Mouse (Mus musculus): Measurements from ENCODE around the gene Letm1. TPM values are rescaled to one million over a fixed set of nuclear protein-coding genes. Genes with fewer than 3 reads are reported as not detected.

Gene Letm1
- polyA plus RNA-seq, 1 experiment from 2014 or later: 37.5 TPM

GRCm38 (mm10) chr5:33720852-33721490 is 61.6 kb downstream of the Letm1 start:
- Histone ChIP-seq H3K9me3 (ENCODE audit: control insufficient read depth, low read length) (no peaks in the 10 kb centered on the region), H3K27me3 (replicated peaks; ENCODE audit: control insufficient read depth, insufficient read depth, low read length) (0 out of 2 replicates have a peak, but pooled peaks cover 5% of the 10 kb centered on the region), H3K4me3 (ENCODE audit: low read length) (peak overlapping the region; percentile 61), H3K9ac (ENCODE audit: low read depth, low read length) (peak overlapping the region; percentile 85), H3K36me3 (ENCODE audit: control insufficient read depth, insufficient read depth, low read length) (no peaks in the 10 kb centered on the region), H3K27ac (ENCODE audit: low read length) (peak overlapping the region; percentile 51), H3K4me1 (ENCODE audit: control insufficient read depth, insufficient read depth, low read length) (peaks cover 37% of the 10 kb centered on the region), H3K4me2 (ENCODE audit: low read depth, low read length) (peak overlapping the region; percentile 99)
- WGBS: 8% methylated on average over 8 of the region's 8 CpGs
- ATAC-seq: no peak

DNA sequence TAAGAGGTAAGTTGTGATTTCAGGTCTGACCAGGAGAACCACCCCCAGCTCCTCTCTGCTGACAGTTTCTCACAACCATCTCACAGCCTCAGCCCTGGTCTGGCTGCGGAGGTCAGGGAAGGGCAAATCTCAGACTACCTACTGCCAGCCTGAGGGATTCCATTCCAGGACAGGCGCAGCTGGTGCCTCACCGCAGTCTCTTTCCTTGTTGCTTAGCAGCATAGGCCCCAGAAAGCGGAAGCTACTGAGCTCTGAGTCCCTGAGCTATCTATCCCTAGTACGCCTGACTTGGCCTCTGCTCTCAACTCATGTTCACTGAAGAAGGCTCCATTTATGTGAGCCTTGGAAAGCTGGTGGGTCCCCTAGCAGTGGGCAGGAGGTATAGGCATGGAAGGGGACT is 64.2 kb downstream of the Letm1 start:
- Histone ChIP-seq H3K9me3 (ENCODE audit: control insufficient read depth, low read length) (no peaks in the 10 kb centered on the region), H3K36me3 (ENCODE audit: control insufficient read depth, insufficient read depth, low read length) (no peaks in the 10 kb centered on the region), H3K27ac (ENCODE audit: low read length) (no peak overlapping the region), H3K27me3 (replicated peaks; ENCODE audit: control insufficient read depth, insufficient read depth, low read length) (no peaks in the 10 kb centered on the region), H3K4me1 (ENCODE audit: control insufficient read depth, insufficient read depth, low read length) (peaks cover 22% of the 10 kb centered on the region), H3K4me2 (ENCODE audit: low read depth, low read length) (no peak overlapping the region), H3K4me3 (ENCODE audit: low read length) (no peak overlapping the region), H3K9ac (ENCODE audit: low read depth, low read length) (no peak overlapping the region)
- ATAC-seq: no peak
- 77% methylated on average over 5 of the region's 5 CpGs for WGBS

- H3K9ac ChIP-seq (ENCODE audit: low read depth, low read length): no peak overlapping the region
- peak; percentile 38 for ATAC-seq
- no peak overlapping the region for H3K4me2 ChIP-seq (ENCODE audit: low read depth, low read length)
- no peak overlapping the region for H3K27ac ChIP-seq (ENCODE audit: low read length)
- WGBS: 73% methylated on average over 6 of the region's 6 CpGs
- H3K27me3 ChIP-seq (replicated peaks; ENCODE audit: control insufficient read depth, insufficient read depth, low read length): no peaks in the 10 kb centered on the region
- H3K4me3 ChIP-seq (ENCODE audit: low read length): no peak overlapping the region
- H3K4me1 ChIP-seq (ENCODE audit: control insufficient read depth, insufficient read depth, low read length): peaks cover 15% of the 10 kb centered on the region
- H3K36me3 ChIP-seq (ENCODE audit: control insufficient read depth, insufficient read depth, low read length): no peaks in the 10 kb centered on the region
- no peaks in the 10 kb centered on the region for H3K9me3 ChIP-seq (ENCODE audit: control insufficient read depth, low read length)
Observed at GRCm38 (mm10) chr5:33716467-33716866, 66.2 kb downstream of the Letm1 start.

DNA sequence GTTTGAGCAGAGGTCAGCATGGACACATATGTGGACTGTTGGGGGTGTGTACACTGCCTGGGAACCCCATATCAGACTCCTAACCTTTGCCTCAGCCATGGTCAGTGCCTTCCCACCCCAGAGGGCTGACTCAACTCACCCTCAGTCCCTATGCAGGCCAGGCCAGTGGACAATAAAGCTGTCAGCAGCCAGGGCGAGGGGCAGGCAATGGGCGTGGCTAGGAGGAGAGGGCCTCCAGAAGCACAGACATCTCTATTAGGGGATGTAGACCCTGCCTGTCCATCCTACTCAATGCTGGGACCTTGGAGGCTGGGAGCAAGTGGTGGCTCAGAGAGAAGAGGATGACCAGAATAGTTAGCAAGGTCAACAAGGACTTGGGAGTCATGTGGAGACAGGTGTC is 67.4 kb downstream of the Letm1 start:
- Histone ChIP-seq H3K9ac (ENCODE audit: low read depth, low read length) (no peak overlapping the region), H3K4me2 (ENCODE audit: low read depth, low read length) (no peak overlapping the region), H3K27ac (ENCODE audit: low read length) (no peak overlapping the region), H3K36me3 (ENCODE audit: control insufficient read depth, insufficient read depth, low read length) (no peaks in the 10 kb centered on the region), H3K27me3 (replicated peaks; ENCODE audit: control insufficient read depth, insufficient read depth, low read length) (no peaks in the 10 kb centered on the region), H3K4me3 (ENCODE audit: low read length) (no peak overlapping the region), H3K4me1 (ENCODE audit: control insufficient read depth, insufficient read depth, low read length) (peaks cover 2% of the 10 kb centered on the region; the same call in 1 of the 2 replicates), H3K9me3 (ENCODE audit: control insufficient read depth, low read length) (no peaks in the 10 kb centered on the region)
- ATAC-seq: no peak
- WGBS: 41% methylated on average over 2 of the region's 2 CpGs

DNA sequence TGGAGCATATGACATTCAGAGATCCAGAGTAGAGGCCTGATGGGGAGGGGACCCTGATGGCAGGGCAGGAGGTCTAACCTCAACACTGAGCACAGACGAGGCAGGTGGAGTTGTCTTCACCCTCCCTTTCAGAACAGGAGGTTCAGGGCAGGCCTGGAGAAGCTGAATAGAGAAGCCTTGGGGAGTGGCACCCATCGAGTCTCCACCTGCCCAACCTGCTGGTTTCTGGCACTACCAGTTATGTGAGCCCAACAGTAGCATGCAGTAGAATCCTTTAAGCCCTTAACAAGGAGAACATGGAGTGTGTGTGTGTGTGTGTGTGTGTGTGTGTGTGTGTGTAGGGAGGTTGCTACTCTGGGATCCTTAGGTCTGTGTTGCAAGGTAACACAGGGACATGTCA is 70.1 kb downstream of the Letm1 start:
- Histone ChIP-seq H3K4me2 (ENCODE audit: low read depth, low read length) (no peak overlapping the region), H3K36me3 (ENCODE audit: control insufficient read depth, insufficient read depth, low read length) (no peaks in the 10 kb centered on the region), H3K27ac (ENCODE audit: low read length) (no peak overlapping the region), H3K4me1 (ENCODE audit: control insufficient read depth, insufficient read depth, low read length) (peaks cover under 1% of the 10 kb centered on the region; the same call in 1 of the 2 replicates), H3K4me3 (ENCODE audit: low read length) (no peak overlapping the region), H3K9me3 (ENCODE audit: control insufficient read depth, low read length) (no peaks in the 10 kb centered on the region), H3K9ac (ENCODE audit: low read depth, low read length) (no peak overlapping the region), H3K27me3 (replicated peaks; ENCODE audit: control insufficient read depth, insufficient read depth, low read length) (no peaks in the 10 kb centered on the region)
- ATAC-seq: no peak
- WGBS: 69% methylated on average over 2 of the region's 2 CpGs

DNA sequence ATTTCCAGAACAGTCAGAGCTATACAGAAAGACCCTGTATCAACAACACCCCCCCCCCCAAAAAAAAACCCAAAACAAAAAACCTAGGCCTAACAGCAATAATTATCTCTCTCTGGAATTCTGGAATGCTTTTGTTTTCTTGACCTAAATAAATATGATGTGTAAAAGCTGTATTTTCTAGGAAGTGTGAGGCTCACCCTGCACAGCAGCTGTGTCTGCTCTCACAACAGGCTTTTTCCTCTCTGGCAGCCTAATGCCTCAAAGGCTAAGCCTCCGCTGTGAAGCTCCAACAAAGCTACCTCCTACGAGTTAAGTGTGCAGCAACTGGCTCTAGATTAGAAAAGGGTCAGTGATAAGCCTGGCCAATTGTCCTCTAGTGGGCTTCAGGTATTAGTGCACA is 73.6 kb downstream of the Letm1 start:
- ATAC-seq: no peak
- H3K9ac ChIP-seq (ENCODE audit: low read depth, low read length): no peak overlapping the region
- no peaks in the 10 kb centered on the region for H3K36me3 ChIP-seq (ENCODE audit: control insufficient read depth, insufficient read depth, low read length)
- H3K9me3 ChIP-seq (ENCODE audit: control insufficient read depth, low read length): no peaks in the 10 kb centered on the region
- no peak overlapping the region for H3K27ac ChIP-seq (ENCODE audit: low read length)
- no peak overlapping the region for H3K4me2 ChIP-seq (ENCODE audit: low read depth, low read length)
- H3K4me1 ChIP-seq (ENCODE audit: control insufficient read depth, insufficient read depth, low read length): peaks cover 18% of the 10 kb centered on the region
- H3K4me3 ChIP-seq (ENCODE audit: low read length): no peak overlapping the region
- H3K27me3 ChIP-seq (replicated peaks; ENCODE audit: control insufficient read depth, insufficient read depth, low read length): no peaks in the 10 kb centered on the region
- 39% methylated on average over 2 of the region's 2 CpGs for WGBS

DNA sequence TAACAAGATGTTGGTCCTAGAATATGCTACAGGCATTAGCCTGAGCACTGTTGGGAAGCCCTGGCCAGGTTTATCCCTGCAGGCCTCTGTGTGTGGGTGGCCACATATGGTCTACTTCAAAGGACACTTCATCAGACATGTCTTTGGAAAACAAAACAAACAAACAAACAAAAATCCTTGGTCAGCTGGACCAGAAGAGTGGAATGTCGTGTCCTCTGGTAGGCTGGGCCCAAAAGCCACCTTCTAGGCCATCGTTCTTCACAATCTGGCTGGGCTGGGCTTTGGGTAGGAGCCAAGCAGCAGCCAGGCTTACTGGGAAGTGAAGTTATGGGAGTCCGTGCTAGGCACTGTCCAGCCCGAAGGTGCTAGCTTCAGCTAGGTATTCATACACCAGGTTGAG is 75.5 kb downstream of the Letm1 start:
- ATAC-seq: no peak
- 58% methylated on average over 4 of the region's 4 CpGs for WGBS

GRCm38 (mm10) chr5:33706350-33706629 is 76.3 kb downstream of the Letm1 start:
- Histone ChIP-seq H3K4me1 (ENCODE audit: control insufficient read depth, insufficient read depth, low read length) (peaks cover 18% of the 10 kb centered on the region), H3K9ac (ENCODE audit: low read depth, low read length) (0 out of 2 replicates have a peak overlapping the region, but pooled peaks have one; percentile 4), H3K9me3 (ENCODE audit: control insufficient read depth, low read length) (no peaks in the 10 kb centered on the region), H3K4me3 (ENCODE audit: low read length) (no peak overlapping the region), H3K27me3 (replicated peaks; ENCODE audit: control insufficient read depth, insufficient read depth, low read length) (no peaks in the 10 kb centered on the region), H3K36me3 (ENCODE audit: control insufficient read depth, insufficient read depth, low read length) (no peaks in the 10 kb centered on the region), H3K27ac (ENCODE audit: low read length) (no peak overlapping the region), H3K4me2 (ENCODE audit: low read depth, low read length) (no peak overlapping the region)
- ATAC-seq: 0 out of 2 replicates have a peak, but pooled peaks have one; percentile 24
- WGBS: 94% methylated on average over 1 of the region's 1 CpGs

More for the DNA sequence above, 75.5 kb downstream of the Letm1 start:
- H3K9ac ChIP-seq (ENCODE audit: low read depth, low read length): no peak overlapping the region
- no peaks in the 10 kb centered on the region for H3K27me3 ChIP-seq (replicated peaks; ENCODE audit: control insufficient read depth, insufficient read depth, low read length)
- H3K9me3 ChIP-seq (ENCODE audit: control insufficient read depth, low read length): no peaks in the 10 kb centered on the region
- no peak overlapping the region for H3K4me3 ChIP-seq (ENCODE audit: low read length)
- H3K4me2 ChIP-seq (ENCODE audit: low read depth, low read length): no peak overlapping the region
- H3K27ac ChIP-seq (ENCODE audit: low read length): no peak overlapping the region
- H3K4me1 ChIP-seq (ENCODE audit: control insufficient read depth, insufficient read depth, low read length): peaks cover 18% of the 10 kb centered on the region
- no peaks in the 10 kb centered on the region for H3K36me3 ChIP-seq (ENCODE audit: control insufficient read depth, insufficient read depth, low read length)

DNA sequence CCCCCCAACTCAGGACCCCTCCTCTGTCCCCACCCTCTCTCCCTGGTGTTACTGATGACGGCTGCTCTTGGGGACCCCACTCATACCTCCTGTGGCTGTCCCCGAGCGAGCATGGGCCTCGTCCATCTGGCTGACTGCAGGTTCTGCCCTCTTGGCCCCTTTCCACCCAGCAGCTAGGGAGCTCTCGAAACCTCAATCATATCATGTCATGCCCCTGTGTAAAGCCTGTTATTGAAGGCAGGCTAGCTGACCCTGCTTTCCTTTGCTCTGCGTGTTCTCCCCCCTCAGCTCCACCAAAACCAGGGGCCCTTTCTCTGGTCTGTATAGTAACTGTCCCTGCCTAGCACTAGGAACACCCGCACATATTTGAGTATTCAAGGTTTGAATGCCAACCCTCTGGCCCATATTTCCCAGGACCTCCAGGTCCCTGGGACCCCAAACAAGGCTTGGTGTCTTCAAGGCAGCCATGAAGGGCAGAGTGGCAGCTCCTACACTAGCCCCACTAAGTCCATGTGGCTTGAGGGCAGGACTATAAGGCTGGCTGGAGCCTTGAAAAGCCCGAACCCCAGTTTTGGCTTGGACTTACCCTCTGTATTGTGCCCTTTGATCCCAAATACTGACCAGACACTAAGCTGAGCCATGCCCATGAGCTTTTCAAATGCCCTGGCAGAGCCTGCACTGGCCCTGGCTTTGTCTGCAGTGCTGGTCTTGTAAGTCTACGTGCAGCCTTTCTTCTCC is 76.8 kb downstream of the Letm1 start:
- no peak overlapping the region for H3K4me2 ChIP-seq (ENCODE audit: low read depth, low read length)
- H3K9ac ChIP-seq (ENCODE audit: low read depth, low read length): peak overlapping the region; percentile 4; the same call in 1 of the 2 replicates
- peaks cover 18% of the 10 kb centered on the region for H3K4me1 ChIP-seq (ENCODE audit: control insufficient read depth, insufficient read depth, low read length)
- no peak overlapping the region for H3K4me3 ChIP-seq (ENCODE audit: low read length)
- H3K9me3 ChIP-seq (ENCODE audit: control insufficient read depth, low read length): no peaks in the 10 kb centered on the region
- no peaks in the 10 kb centered on the region for H3K36me3 ChIP-seq (ENCODE audit: control insufficient read depth, insufficient read depth, low read length)
- no peaks in the 10 kb centered on the region for H3K27me3 ChIP-seq (replicated peaks; ENCODE audit: control insufficient read depth, insufficient read depth, low read length)
- WGBS: 44% methylated on average over 9 of the region's 9 CpGs
- ATAC-seq: peak; percentile 16; the same call in 1 of the 2 replicates
- H3K27ac ChIP-seq (ENCODE audit: low read length): no peak overlapping the region
